Mouse (Mus musculus) cerebellum, adult 9-11 months (tissue): ENCODE measurements at regions not wholly inside any gene's neighbourhood (a gene's known extent, or its start where the extent isn't known, plus 50 kb on each side); places are given as distances from the start of the nearest gene placed in this dataset.

ENCODE experiments used
- DNase-seq: peaks from one replicate; pipeline ENCODE4 v3.0.0; 2022

DNA sequence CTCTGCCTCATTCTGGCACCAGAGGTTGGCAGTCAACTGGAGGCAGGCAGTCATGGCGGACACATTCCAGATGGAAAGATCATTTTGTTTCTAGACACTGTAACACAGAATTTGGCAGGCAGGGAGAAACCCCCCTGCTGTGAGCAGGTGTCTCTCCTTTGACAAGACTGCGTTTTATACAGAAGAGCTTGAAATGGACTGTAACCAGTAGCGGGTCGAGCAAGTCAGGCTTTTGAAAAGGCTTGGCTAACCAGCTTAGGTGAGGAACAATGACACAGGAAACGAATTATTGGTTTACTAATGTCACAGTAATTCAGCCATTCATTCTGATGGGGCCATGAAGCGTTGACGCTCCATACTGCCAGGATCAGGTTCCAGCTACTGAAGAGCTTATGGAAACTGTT lies 275.3 kb upstream of the Slc24a5 start:
- peak; percentile 87 for DNase-seq

DNA sequence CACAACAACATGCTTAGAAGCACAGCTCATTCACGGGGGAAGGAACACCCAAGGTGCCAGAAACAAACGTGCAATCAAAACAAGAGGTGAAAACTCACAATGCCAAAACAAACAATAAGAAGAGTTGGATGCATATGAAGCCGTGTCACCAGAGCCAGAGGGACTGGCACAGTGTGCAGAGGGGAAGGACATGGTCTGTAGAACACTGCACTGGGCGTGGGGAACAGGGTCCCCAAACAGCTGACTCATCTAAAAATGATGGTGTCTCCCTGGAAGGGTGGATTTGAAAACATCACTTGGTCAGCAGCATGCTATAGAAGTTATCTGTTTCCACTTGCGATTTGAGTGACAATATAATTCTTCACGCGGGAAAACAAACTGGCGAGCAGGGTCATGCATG lies 256.2 kb upstream of the Slc24a5 start:
- no peak for DNase-seq

DNA sequence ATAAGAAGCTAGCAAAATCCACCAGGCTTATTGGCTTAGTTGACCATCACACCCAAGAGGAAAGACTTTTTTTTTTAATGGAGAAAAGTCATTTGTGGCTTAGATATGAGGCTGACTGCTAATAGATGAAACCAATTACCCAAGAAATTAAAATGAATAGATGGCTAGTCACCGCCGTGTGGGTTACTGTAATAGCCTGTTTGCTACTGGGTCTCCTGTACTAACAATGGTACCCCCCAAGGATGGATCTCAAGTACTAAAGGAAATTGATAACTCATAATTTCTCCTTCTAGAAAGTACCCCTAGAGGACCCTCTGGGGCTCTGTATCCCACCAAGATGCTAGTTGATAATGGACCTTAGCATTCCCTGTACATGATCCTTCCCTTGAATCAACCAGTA lies 251.1 kb upstream of the Slc24a5 start:
- DNase-seq: no peak

DNA sequence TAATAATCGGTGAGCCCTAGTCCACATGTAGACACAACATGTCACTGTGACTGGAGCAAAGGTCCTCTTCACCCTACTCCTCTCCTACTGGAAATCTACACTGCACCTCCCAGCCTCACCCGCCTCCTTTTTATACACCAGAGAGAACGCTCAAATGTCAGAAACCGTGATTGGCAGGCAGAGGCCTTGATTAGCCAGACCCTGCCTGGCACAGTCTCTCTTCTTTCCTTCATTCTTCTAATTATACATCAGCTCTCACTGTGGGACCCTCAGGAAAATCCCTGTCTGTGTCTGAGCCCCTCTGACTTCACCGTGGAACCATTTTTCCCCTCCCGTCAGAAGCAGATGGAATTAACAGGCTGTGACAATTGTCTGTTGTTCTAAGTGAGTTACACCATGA lies 248.1 kb upstream of the Slc24a5 start:
- DNase-seq: no peak

DNA sequence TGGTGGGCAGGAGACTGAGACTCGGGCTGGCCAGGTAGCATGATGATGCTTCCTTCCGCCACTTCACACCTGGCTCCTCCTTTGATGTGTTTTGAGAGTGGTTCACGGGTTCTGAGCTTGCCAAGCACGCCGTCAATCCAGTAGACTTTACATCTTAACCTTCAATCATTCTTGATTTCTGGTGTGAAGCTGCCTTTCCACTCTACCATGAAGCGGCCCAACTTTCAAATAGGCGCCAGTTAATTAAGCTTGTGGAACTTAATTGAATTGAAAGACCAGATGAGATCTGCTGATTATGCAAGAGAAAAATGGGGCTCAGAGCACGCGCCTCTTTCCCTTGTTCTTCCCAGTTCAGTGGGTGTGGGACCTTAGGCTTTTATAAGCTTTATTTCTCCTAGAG lies 247.1 kb upstream of the Slc24a5 start:
- no peak for DNase-seq

DNA sequence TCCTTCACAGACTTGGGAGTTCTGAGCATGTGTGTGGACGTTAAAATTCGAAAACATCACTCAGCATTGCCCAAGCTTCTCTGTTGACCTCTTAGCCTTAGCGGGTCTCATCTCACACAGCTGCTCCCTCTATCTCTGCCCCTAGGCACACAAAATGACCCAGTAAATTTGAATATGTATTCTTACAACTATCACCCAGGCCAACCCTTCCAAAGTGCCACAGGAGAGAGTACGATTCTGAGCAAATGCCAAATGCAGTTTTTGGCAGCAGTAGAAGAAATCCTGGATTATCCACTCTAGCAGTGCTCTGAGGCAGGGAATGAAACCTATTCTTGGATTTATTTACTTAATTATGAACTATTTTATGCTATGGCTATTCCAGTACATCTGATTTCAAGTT lies 246.6 kb upstream of the Slc24a5 start:
- no peak for DNase-seq

DNA sequence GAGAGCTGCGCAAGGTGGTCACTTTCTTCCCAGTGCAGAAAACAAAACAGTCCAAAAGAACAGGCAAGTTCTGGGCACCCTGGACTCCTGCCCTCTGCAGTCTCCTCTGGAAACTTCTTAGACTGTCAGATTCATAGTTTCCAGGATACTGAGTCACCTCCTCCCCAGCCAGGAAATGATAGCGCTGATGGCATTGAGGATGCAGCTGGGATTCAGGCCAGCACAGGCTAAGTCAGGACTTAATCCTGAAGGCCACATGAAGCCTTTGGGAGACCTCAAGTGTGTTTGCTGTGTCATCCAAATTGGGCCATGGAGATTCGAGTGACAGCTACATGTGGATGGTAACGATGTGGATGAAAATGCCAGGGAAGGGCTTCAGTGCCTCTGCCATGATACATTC lies 219.1 kb upstream of the Slc24a5 start:
- DNase-seq: no peak

DNA sequence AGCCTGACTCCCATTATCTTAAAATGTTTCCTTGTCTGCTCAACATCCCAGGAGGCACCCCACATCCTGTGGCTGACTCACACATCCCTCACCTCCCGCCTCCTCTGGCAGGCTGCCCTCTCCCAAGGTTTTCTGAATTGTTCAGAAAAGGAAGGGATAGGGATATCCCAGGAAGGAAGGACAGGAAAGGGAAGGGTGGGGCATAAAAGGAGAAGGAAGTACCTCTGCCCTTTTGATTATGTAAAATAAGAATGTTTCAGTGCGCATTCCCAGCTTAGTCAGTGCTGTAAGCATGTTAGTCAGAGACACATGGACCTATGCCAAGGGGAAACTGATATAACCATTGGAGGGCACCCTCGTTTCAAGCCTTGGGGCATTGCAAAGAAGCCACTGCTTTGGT lies 209.4 kb upstream of the Slc24a5 start:
- no peak for DNase-seq

DNA sequence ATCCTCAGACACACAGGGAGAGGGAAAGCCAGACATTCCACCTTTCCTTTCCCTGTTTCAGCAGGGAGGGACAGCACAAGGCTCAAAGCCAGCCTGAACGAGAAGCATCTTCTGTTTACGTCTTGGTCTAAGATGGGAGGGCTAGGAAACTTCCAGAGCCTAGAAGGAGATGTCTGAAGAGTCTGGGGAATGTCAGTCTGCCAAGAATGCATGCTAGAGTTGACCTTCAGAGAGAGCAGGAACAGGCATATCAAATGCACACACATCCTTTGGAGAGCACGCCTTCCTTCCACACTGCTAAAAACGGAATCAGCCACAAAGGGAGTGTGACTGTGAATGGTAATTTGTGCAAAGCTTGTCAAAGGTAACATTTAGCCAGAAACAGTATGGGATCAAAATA lies 179.7 kb upstream of the Slc24a5 start:
- no peak for DNase-seq

DNA sequence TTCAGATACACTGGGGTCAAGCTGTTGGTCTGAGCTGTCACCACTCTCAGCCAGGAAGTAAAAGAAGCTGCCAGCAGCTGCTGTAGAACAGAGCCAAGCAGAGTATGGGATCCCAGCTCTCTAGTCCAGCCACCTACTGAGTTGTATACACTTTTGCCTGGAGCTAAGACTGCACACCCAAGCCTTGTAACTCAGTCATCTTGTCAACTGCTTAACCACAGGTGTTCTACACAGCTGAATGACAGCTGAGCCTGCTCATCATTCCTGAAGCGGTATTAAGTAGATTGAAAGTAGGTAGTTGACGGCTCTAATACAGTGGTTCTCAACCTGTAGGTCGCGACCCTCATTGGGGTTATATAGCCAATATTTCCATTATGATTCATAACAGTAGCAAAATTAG lies 172.9 kb upstream of the Slc24a5 start:
- DNase-seq: no peak

DNA sequence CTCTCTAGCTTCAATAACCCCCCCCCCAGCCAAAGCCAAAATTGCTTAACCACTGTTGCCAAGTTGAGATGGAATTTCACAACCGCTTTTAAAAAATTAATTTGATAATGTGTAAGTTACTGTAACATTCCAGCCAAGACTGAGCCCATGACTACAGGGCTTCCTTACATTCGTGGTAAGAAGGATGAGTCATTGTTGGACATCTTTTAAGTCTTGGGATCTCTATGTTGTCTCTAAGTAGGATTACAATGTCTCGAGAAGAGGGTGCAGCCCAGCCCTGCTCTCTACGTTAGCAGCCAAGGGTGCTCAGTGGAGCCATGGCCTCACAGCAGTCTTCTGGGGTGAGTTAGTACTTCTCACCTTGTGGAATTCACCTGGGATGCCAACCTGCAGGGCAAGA lies 164.4 kb upstream of the Slc24a5 start:
- no peak for DNase-seq

DNA sequence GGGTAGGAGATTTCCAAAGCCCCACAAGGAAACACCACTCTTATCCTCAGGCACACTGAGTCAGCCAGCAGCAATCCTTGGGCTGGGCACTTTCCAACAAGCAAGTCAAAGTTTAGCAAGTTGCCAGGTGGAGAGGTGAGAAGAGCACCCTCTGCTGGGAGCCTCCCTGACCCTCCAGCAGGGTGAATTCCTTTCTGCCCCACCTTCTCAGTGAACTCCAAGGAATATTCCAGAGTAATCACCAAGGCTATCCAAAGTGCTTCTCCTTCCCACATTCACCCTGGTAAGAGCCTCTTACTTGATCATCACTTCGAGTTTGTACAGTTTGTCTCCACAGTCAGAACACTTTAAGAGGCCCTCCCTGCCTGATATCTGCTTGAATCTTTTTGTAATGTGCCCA lies 162.8 kb upstream of the Slc24a5 start:
- DNase-seq: no peak

DNA sequence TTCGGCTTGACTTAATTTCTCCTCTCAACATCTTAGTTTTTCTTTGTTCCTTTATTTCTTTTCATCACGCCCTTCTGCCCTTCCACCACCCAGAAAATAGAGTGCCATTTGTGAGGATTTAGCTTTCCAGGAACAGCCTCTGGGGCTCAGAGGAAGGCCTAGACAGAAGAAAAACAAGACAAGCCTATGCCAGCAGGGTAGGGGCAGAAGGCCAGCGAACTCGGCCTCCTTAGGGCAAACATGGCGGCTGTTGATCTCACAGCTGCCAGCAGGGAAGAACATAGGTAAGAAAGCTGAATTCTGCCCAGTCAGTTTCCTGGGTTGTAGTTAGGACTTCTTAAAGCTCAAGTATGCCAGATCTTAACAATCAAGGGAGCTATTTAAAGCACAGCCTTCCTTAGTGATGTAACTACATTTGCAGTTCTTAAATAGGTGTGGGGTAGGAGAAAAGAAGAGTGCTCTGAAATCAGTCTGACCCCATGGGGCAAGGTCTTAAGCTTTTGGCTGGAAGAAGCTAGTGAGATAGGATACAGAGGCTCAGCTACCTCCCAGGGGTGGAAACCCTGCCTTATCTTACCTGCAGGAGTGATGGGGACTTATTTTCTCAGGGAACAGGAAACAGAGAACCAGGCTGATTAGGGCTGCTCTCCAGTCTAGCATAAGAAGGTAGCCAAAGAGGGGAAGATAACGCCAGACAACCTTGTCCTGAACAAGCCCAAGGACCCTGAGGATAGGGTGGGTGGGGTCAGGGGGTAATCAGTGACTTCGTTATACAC lies 148.8 kb upstream of the Slc24a5 start:
- DNase-seq: no peak

DNA sequence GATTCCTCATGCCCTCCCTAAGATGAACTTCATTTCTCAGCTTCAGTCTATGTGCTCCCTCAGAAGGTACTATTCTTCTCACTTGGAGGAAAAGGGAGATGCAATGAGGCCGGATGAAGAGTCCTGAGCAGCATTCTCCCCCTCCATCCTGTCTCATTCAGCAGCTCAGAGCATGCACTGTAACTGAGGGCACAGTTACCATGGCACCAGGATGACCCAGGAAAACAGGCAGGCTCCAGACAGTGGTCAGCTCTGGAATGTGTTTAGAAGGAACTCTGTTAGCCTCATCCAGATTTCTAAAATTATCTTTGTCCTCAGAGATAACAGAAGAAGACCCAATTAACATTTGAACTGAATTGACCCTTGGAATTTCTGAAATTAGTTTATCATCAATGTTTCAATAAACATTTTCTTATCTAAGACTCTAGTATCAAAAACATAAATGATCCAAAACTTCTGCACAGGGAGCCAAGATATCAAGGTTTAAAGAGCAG lies 148.1 kb upstream of the Slc24a5 start:
- no peak for DNase-seq

DNA sequence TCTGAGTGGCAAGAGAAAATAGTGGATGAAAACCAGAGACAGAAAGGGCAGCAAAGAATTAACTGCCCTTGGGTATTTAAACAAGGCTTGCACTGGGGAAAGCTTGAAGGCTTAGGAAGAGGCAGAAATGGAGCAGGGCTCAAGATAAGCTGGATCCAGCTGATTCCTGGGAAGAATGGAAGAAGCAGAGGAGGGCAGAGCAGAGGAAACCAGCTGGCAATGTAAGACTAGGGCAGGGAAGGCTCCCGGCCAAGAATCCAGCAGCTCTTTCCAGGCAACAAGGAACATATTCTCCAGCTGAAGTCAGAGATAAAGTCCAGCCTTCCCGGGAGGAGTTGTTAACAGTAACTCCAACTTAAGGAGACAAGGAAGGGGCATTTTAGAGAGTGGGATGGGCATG lies 147.7 kb upstream of the Slc24a5 start:
- no peak for DNase-seq

DNA sequence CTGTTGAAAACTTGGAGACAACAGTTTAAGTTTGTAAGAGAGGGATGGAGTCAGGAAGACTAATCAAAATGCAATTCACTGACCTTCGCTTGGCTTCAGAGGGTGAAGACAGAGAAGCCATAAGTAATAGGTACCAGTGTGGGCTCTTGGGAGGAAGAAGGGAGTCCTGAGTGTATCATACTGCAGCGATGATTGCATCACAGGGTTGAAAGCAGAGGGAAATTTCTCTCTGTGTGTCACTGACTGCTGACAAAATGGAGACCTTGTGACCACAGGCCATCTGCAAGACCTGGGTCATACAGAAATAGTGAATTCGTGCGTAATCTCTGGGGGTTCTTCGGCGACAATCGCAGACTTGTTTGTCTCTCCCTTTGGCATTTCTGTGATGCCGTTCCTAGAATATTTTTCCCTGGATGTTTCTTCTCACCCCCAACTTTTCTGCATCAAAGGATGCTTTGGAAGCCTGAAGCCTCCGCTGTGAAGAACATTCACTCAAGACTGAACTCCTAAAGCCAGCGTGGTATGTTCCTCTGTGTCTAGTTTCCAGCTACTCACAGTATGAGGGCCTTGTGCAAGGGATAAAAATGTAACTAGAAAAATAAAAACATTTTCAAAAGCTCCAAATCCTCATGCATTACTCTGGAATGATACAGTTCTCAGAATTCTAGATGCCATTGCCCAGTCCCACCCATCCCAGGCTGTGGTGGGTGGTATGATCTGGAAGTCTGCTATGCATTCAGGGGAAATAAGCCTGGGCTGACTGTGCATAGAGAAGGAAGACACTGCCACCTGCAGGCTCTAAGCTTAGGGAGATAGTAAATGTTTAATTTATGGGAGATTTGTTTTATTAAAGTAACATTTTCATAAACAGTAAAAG lies 139.8 kb upstream of the Slc24a5 start:
- peak; percentile 36 for DNase-seq

DNA sequence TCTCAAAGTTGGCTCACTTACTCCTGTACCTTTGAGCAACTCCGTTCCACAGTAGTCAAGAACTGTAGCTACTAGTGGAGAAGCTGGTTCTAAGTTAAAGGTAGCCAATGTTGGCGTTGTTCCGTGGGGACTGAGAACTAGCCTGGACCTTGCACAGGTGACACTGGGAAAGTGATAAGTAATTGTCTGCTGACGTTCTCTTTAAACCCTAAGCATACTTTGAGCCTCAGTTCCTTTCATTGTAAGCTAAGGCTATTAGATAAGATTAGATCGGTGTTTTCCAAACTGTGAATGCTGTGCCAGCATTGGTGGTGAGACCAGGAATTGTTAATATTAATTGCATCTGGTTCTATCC lies 139.2 kb upstream of the Slc24a5 start:
- DNase-seq: no peak

DNA sequence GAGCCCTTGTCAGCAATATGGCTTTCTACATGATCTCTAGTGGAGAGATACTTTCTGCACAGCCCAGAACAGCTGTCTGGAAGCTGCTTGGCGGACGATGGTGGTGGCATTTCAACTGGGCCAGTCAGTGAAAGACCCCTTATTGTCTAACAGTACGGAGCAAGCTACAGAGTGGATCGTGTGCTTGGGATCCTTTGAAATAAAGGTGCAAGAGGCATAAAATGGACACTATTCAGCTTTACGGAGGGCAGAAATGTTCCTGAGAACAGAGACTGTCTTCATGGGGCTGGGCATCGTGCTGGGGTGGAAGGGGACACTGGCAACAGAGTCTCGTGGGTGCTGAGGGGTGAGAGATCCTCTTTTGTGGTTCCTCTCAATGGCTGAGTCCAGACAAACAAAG lies 137.2 kb upstream of the Slc24a5 start:
- no peak for DNase-seq

DNA sequence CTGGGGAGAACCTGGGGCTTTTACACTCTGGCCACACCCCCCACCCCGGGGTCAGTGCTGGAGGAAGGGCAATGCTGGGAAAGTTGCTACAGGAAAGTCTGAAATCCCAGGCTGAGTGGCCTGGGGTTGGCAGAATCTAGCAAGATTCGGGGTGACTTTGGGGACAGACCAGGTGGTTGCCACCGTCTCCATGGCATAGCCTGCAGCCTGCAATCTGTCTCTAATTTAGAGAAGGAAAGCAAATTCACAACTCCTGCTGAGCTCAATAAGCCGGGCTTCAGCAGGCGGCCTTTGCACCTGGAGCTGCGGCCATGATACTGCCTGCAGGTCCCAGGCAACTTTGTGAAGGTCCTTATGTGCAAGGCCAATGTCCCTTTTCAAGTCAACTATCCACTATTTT lies 135.4 kb upstream of the Slc24a5 start:
- DNase-seq: peak; percentile 73

DNA sequence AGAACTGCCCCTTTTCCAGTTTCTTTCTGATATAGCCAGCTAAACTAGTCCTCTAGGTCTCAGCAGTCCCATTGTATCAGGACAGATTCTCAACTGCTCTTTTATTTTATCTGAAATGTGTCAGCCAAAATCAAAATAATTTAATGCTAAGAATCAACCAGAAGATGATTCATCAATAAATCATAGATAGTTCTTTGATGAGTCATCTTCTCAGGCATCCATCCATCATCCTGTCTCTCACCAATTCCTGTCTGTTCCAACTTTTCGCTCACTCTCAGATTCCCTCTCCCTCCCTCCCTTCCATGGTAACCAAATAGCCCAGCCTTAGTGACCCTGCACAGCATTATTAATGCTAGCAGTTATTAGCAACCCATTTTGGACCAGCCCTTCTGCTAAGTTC lies 134.0 kb upstream of the Slc24a5 start:
- DNase-seq: no peak

DNA sequence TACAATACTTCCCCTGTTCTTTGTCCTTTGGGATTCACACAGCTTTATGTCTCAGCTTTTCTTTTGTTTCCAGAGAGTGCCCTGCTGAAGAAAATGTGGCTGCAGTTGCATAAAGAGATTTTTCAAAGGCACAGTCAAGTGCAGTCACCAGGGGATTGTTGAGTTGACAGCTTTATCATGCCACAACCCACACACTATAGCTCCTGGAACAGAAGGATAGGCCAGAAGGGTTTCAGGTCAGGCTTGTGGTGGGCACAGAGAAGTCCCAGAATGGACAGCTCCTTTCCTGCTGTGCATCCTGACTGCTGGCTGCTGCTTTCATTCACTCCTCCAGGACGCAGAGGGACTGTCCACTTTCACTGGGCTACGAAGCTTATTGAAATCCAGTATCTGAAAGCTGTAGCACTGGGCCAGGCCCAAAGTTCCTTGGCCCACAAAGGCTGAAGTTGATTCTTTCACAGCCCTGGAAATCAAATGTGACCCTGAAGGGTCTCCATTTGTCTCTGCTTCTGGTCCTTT lies 119.6 kb upstream of the Slc24a5 start:
- DNase-seq: no peak

DNA sequence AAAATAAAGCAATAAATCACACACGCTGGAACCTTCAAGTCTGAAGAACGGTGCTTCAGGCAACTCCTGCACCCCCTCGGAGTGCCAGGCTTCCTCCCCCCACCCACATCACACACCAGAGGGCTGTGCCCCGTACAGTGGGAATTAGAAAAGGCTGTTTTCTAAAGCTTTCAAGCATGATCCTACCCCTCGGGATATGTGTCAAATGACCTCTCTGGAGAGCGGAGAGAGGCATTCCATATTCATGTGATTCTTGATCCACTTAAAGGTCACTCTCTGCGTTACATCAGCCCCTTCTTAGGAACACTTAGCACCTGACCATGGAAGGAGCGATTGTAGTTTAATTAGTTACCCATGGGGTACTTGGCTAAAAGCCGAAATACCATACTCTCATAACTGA lies 119.1 kb upstream of the Slc24a5 start:
- no peak for DNase-seq

DNA sequence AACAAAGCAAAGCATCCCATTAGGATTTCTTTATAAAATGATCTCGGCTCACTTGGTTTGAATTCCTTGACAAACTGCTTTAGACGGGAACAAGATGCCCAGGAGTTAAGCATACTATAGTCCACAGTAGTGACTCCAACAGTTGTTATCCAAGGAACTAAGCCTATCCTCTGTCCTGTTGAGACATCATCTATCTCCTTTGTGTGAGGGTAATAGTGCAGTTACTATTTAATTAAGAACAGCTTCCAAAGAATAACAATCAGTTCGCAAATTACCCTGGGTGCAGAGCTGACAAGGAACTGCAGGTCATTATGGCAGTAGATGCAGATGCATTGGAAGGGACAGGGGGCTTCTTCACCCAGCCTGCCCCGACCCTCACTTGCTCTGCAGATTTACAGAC lies 115.7 kb upstream of the Slc24a5 start:
- DNase-seq: no peak

DNA sequence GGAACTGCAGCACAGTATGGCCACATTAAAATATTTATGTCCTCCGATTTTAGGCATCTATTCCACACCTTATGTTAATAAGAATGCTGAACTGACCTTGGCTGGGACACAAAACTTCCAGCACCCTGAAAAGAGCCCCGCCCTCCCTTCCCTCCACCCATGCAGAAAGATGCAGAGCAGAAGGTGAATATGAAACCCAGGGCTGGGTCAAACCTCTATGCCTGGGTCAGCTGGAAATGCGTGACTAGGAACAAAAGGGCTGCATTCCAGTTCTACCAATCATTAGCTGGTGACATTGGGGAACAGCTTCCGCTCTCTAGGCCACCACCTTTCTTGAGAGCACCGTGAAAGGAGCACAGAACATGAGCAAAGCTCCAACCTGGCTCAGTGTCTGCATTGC lies 114.9 kb upstream of the Slc24a5 start:
- DNase-seq: no peak
